Mouse (Mus musculus): ENCODE measurements around the gene Olfr461.
"Not testable (repeated sequence)": the region's sequence is repeated elsewhere in the genome, so short reads cannot be mapped to it uniquely, and the experiment has no call there.

Gene Olfr461

DNA sequence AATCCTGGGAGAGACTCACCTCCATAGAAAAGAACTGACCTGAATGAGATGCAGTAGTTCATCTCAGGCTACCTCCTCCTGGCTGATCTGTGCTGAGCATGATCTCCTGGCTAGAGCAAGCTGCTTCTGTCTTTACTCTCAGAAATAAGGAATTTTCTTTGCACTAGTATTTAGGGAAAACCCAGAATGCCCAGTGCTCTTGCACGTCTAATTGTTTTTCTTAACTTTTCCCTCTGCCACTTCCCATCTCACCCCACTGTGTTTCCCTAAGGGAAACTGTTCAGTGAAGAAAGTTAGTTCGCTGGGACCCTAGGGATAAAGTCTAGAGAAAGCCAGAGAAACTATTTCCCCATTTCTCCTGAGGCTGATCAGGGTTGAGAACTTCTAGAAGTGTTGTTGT, at the start of gene Olfr461:
Gene Olfr461 (minus strand): TSS at position 101 of the 400 bp plus-strand sequence.
- DNase-seq (ENCODE audit: low read depth) = no peak

GRCm38 (mm10) chr6:40598546-40598945, 43.7 kb upstream of the Olfr461 start:
- DNase-seq (ENCODE audit: low read depth) = not testable (repeated sequence)

DNA sequence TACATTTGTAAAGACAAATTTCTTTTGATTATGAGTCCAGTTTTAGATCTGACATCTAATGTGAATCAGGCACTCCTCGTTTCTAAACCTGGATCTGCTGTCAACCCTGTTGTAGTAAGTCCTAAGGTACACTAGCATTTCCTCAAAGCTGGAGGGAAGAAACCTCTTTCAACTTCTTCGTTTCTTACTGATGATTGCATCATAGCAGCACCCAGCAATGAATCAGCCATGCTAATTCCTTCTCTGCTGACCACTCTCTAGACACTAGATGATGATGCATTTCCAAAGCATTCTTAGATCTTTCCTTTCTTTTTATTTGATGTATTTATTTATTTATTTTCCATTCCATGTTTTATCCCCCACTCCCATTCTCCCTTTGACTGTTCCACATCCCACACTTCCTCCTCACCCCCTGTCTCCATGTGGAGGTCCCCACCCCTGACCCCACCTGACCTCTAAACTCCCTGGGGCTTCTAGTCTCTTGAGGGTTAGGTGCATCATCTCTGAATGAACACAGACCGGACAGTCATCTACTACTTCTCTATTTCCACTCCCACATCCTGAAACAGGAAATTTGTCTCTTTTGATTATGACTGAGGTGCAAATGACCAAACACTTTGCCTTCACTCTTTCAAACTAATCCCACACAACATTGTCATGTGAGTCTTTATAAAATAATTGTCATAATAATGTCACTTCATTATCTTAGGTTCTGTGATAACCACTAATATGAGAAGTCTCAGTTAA, 40.1 kb upstream of the Olfr461 start:
- no peak for DNase-seq (ENCODE audit: low read depth)

- no peak for DNase-seq (ENCODE audit: low read depth)
Measured at GRCm38 (mm10) chr6:40588346-40588745, 33.5 kb upstream of the Olfr461 start.

- DNase-seq (ENCODE audit: low read depth) = no peak
Measured at GRCm38 (mm10) chr6:40585645-40586044, 30.8 kb upstream of the Olfr461 start, which contains the start of gene Clec5a. Gene Clec5a, minus strand, starts transcription at chr6:40585821.

- no peak for DNase-seq (ENCODE audit: low read depth)
Measured at GRCm38 (mm10) chr6:40584336-40584735, 29.5 kb upstream of the Olfr461 start.

DNA sequence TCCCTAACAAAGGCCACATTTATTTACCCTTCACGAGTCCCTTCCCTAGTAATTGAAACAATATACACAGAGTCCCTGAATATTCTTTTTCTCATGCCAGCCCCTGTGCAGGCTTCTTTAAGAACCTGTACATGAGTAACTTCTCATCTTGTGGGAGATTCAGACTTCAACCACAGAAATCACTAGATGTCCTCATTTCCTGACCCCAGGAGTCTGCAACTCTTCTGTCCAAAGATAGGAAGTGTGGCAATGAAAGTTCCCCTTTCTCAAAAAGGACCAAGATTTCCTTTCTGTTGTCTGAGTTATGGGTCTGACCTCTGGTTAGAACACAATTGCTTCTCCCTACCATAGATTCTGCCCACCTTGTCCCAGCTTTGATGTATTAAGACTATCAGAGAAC, 21.5 kb upstream of the Olfr461 start:
- DNase-seq (ENCODE audit: low read depth) = peak; percentile 40

DNA sequence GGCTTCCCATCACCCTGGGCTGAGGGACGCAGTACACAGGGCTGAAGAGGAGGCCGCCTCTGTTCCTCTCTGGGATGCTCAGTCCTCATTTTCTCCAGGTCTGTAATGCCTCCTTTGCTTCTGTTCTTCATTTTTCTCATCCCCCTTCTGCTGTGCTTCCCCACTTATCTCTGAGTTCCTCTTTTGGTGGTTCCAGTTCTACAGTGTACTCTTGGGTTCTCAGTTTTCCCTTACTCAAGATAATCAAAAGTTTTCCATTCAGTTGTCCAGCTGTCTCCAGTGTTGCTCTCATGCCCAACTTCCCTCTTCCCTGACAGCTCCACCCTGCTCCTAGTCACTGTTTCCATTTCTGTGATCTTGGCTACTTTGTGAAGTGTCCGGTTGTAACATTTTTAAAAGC, 18.8 kb upstream of the Olfr461 start:
- no peak for DNase-seq (ENCODE audit: low read depth)

DNA sequence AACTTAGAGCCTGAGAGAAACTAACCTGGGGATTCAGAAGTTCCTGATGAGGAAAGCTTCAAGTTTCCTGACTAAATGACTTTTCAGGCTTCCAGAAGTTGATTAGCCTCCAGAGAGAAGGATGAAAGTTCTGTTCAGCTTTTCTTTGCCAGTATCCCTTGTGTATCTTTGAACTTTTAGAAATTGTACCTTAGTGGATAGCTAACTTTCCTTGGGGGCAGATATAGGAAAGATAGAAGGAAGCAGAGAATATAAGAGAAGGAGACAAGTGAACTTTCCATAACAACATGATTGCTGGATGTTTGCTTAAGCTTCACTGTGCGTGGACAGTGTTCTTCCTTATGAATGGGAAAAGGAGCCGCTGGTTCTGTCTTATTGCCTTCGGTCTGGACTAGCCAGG, 14.3 kb upstream of the Olfr461 start, which contains the start of gene Olfr460:
Gene Olfr460 (plus strand): TSS at position 301 of the 400 bp plus-strand sequence.
- DNase-seq (ENCODE audit: low read depth) = no peak

DNA sequence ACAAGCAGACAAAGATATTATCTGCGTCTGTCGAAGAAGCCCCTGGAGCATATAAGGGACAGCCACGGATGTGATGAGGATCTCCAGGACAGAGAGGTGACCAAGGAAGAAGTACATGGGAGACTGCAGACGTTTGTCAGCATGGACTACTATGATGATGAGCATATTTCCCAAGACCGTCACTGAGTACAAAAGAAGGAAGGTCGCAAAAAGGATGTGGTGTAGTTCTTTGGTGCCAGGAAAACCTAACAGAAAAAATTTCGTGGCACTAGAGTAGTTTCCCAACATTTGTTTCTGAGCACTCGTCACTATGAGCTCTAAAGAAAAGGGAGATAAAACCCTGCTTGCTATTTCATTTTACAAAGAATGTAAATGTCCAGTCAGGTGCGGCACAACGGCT, 10.2 kb downstream of the Olfr461 start:
- DNase-seq (ENCODE audit: low read depth) = no peak

DNA sequence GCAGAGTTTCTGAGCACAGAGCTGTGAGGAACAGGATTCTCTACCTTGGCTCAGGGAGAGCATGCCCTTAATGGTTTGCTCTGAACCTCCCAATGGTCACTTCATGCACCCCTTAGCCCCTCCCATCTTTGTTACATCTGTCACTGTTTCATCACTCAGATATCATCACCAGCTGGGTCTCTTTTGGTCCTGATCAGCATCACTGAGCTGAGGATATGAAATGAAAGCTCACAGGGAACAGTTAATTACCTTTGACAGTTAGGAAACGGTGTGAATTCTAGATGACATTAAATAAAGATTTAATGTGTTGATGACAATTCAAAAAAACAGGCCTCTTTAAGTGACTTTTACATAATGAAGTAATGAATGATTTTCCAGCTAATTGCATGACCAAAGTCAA, 35.4 kb downstream of the Olfr461 start, which contains the start of gene Prss37:
Gene Prss37 (minus strand): TSS at position 101 of the 400 bp plus-strand sequence.
- DNase-seq (ENCODE audit: low read depth) = no peak

- no peak for DNase-seq (ENCODE audit: low read depth)
Measured at GRCm38 (mm10) chr6:40493229-40493628, 61.6 kb downstream of the Olfr461 start, which contains the start of gene Tas2r108. Gene Tas2r108, plus strand, starts transcription at chr6:40493529.

Measured in c-Kit-positive CD71-negative TER-119-negative erythroid progenitor cells, embryonic 14.5 days (primary cell).